Mouse (Mus musculus): ENCODE results near the gene Nxt2. TPM values are rescaled to one million over a fixed set of nuclear protein-coding genes. Genes with fewer than 3 reads are reported as not detected.

Gene Nxt2
- total RNA-seq, 2 experiments from 2014 or later, result 7.4 to 20.7 TPM

Other genes with a start within 250 kb of the Nxt2 start
- gene Gucy2f, start 29.8 kb upstream of the Nxt2 start, total RNA-seq (2014; fragmentation: Nextera tagmentation), result not detected in 2 replicates
- gene Gucy2f, start 29.8 kb upstream of the Nxt2 start, total RNA-seq (2017), result not detected in 2 replicates
- gene Kcne1l, start 79.5 kb downstream of the Nxt2 start, total RNA-seq (2014; fragmentation: Nextera tagmentation), result not detected in 2 replicates
- gene Kcne1l, start 79.5 kb downstream of the Nxt2 start, total RNA-seq (2017), result not detected in 2 replicates
- gene Acsl4, start 163.8 kb downstream of the Nxt2 start, total RNA-seq (2014; fragmentation: Nextera tagmentation), result 18.2 and 18.6 TPM in 2 replicates
- gene Acsl4, start 163.8 kb downstream of the Nxt2 start, total RNA-seq (2017), result 30.2 and 31.4 TPM in 2 replicates